Mouse (Mus musculus) thymus, adult 18-20 months (tissue): Measurements from ENCODE around the gene Nfkb2.
A peak's percentile ranks its signal among the peaks of the same experiment; 100 is the strongest.

Source experiments
- DNase-seq, 2 experiments: peaks; one replicate each; pipeline ENCODE4 v3.0.0; 2022; ENCODE audit warnings: mixed read lengths in 2 of 2

The Nfkb2 gene

DNA sequence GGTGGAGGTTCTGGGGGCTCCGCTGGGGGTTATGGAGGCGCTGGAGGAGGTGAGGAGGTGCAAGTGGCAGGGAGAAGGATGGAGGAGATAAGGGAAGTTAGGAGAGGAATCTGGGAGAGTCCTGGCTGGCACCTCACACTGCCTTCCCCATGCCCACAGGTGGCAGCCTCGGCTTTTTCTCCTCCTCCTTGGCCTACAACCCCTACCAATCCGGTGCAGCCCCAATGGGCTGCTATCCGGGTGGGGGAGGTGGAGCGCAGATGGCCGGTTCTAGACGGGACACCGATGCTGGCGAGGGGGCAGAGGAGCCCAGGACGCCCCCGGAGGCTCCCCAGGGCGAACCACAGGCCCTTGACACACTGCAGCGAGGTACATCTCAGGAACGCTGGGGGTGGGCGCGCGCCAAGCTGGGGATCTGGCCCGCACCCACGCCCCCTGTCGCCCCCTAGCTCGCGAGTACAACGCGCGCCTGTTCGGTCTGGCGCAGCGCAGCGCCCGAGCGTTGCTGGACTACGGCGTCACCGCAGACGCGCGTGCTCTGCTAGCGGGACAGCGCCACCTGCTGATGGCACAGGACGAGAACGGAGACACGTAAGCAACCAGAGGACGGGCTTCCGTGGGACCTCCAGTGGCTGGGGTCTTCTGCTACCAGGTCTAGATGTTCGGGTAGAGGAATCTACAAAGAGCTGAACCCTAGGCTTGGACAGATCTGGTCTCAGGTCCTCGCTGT is 4.8 kb downstream of the Nfkb2 start:
- peak; percentile 68 to 69 for DNase-seq

DNA sequence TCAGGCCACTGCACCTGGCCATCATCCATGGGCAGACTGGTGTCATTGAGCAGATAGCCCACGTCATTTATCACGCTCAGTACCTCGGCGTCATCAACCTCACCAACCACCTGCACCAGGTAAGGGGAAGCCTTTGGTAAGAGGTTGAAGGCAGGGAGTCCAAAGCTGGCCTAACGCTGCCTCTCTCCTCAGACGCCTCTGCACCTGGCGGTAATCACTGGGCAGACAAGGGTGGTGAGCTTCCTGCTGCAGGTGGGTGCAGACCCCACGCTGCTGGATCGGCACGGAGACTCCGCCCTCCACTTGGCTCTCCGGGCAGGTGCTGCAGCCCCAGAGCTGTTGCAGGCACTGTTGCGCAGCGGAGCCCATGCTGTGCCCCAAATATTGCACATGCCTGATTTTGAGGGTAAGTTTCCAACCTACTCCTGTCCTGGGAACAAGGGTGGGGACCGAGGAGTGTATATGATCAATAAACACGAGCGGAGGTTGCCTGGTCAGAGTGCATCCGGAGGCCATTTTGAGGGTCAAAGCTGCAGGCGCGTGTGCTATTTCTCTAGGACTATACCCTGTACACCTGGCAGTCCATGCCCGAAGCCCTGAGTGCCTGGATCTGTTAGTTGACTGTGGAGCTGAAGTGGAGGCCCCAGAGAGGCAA is 5.7 kb downstream of the Nfkb2 start:
- DNase-seq = no peak

DNA sequence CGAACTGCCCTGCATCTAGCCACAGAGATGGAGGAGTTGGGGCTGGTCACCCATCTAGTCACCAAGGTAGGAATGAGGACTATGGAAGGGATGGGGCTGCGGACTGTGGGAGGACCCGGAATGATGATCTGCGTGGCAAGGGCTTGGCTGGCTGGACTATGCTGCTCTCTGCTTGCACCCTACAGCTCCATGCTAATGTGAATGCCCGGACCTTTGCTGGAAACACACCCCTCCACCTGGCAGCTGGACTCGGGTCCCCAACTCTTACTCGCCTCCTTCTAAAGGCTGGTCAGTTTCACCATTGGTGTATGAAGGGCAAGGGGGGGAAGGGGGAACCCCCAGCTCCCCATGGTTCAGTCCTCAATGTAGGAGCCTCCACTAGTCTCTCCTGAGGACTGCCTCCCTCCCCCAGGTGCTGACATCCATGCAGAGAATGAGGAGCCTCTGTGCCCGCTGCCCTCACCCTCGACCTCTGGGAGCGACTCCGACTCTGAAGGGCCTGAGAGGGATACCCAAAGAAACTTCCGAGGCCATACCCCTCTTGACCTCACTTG is 6.3 kb downstream of the Nfkb2 start:
- no peak for DNase-seq

DNA sequence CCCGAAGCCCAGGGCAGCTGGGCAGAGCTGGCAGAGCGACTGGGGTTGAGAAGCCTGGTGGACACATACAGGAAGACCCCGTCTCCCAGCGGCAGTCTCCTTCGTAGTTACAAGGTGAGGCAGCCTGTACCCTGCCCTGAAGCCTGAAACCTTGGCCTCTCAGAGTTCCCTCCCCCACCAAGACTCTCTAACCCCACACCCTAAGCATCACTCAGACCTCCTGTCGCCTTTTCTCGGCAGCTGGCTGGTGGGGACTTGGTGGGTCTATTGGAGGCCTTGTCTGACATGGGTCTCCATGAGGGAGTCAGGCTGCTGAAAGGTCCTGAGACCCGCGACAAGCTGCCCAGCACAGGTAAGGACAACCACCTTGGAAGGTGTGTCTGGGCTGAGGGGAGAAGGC is 7.2 kb downstream of the Nfkb2 start:
- DNase-seq = no peak

DNA sequence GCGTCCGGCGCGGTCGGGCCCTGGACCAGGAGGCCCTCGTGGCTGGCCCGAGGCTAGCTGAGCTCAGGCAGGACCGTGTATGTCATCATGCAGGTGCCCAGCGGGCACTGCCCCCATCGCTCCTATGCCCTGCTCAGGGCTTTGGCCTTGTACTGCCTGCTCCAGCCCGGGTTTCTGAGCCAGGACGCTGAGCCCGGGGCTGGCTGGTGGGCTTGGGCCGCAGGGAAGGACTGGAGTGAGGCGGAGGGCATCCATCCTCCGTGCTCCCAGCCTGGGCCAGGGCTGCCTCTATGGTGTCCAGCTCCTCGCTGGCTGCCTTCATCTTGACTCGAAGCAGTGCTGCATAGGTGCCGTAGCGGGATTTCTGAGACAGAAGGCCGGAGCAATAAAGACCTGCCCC is 8.4 kb downstream of the Nfkb2 start:
- DNase-seq = no peak

DNA sequence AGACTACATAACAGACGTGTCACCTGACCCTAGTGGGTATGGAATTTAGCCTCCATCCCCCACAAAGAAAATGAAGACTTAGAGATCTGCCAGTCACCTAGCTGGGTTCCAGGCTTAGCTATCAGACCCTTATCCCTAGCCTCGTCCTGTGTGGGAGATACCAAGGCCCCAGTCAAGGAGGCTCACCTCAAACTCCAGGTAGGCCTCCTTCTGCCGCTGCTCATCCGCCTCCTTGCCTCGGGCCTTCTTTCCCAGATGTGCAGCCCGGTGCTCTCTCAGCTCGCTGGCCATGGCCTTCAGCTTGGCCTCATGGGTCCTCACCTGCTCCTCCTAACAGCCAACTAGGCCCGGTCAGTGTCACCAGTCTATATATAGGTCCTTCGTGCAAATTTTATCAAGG is 9.0 kb downstream of the Nfkb2 start:
- DNase-seq = no peak

DNA sequence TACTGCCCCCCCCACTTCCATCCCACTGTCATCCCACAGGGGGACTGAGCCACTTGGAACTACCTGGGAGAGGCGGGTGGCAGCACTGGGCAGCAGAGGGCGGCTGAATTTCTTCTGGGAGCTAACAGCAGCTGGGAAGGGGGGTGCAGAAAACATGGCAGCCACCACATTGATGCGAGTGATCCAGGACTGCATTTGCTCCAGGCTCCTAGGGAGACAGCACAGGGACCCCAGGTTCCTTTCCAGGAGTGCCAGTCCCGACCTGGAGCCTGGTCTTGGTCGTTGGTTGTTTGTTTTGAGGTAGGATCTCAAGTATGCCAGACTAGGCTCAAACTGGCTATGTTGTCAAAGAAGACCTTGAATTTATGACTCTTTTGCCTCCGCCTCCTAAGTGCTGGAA is 9.5 kb downstream of the Nfkb2 start:
- no peak for DNase-seq

DNA sequence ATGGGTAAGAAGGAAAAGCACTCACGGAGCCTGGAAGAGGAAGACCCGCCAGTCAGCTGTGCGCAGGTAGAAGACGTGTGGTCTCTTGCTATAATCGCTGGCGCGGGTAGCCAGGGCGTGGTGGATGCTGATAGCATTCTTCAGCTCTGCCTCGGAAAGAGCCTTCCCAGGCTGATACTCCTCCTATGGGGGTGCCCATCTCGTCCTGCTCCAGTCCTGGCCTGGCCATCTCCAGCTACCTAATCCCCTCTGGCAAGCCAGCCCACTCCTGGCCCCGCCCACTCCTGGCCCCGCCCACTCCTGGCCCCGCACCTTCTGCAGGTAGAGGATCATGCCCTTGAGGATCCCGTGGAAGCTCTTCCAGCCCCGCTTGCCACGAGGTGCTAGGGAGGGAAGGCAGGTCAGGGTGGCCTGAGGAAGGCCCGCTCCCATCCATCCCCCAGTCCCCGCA is 10.1 kb downstream of the Nfkb2 start:
- DNase-seq = peak in 1 of 2 experiments; percentile 23

DNA sequence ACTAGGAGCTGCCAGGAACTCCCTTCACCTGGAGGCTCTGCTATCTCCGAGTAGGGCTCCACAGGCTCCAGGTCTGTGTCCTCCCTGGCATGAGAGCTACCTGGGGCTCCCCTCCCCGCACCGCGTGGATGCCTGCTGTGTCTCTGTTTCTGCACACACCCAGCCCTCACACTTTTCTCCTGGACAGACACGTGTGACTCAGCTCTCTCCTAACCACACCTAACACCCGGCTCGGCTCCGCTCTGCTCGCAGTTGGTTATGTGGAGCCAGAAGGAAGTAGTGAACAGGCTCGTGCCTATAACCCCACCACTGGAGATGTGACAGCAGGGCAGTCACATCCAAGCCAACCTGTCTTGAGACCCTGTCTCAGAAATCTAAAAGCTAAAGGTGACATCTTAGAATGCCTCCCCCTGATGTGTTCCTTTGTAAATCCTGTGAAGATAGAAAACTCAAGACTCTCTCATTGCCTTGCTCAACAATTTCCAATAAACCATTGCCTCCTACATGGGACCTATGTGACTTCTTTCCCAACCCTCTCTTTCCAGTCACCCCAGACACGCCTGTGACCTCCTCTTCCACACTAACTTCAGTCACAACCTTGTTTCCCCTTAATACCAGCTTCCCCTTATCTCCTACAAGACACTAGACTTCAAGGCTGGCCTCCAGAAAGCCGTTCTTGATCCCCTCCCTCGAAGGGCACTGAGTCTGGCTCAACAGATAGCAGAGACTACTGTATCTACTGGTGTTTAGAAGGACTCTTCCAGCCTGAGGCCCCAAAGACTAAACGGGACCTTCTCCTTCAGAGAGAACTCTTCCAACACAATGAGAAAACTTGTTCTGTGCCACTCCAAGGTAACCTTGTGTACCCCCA is 11.0 kb downstream of the Nfkb2 start:
- DNase-seq = no peak

DNA sequence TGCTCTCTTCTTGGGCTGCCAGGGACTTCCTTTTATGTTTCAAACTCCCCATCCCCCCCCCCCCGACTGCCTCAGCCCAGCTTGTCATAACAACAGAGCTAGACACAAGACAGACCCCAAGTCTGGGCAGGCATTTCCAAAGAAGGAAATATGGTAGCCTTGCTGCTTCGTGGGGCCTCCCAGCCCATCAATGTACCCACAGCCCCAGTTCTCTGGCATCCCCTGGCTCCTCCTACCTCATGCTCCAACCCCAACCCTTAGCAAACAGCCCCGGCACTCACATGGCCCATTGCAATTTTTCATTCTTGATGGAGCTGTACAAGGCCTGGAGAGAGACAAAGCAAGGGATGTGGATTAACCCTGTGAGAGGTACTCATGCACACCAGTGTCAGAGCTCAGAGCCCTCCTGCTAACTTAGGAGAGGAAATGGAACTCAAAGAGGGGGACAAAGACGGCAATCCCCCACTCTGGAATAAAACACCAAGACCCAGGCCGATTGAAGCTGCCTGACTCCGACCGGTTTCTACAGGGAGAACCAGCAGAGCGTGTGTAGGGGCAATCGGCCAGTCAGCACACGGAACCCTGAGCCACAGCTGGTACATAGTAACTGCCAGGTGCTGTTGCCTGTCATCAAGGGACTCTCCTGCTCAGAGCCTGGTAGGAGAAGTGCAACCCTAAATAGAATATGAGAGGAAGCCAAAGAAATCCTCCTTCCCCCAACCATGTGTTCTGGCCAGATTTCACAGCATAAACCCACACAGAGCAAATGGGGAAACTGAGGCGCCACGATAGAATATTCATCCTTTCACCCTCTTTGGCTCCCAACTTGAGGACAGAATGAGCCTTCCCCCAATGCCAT is 11.9 kb downstream of the Nfkb2 start:
- no peak for DNase-seq

DNA sequence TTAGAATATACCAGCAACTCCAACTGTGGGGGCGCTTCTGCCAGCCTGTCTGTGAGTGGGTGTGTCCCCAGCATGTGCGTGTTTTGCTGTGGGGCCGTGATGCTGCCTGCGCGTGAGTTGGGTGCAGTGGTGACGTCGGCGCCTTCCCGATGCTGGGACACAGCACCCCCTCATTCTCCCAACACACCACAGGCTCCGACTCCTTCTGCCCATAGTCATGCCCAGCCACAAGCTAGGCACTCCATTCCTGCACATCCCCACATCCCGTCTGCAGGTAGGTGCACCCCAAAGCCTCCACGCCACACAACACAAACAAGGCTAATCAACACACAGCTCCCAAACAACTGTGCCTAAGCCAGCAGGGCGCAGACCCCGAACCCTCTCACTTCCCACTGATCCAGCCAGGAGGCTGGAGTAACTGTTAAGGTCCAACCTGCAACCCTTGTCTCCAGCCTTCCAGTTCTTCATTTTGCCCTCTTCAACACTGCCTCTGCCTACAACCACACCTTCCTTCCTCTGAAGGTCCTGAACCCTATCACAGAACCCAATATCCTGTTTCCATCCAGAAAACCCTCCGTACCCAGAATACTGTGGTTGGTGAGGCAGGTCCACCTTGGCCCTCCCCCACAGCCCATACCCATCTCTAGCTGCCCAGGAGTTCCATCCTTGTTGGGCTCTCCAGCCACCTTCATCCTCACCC is 12.9 kb downstream of the Nfkb2 start:
- peak in 1 of 2 experiments; percentile 0 for DNase-seq

DNA sequence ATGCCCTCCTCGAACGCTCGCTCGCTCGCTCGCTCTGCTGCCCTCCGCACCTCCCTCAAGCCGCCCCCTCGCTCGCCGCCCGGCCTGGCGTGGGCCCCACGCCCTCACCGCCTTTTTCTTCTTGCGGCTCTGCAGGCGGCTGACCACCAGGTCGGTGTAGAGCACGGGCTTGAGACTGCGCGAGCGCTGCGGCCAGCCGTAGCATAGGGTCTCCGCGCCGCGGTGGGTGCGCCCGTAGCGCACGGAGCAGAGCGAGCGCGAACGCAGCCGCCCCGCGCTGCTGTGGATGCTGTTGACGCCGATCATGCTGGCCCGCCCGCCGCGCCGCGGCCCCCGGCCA is 13.4 kb downstream of the Nfkb2 start:
- DNase-seq = no peak

DNA sequence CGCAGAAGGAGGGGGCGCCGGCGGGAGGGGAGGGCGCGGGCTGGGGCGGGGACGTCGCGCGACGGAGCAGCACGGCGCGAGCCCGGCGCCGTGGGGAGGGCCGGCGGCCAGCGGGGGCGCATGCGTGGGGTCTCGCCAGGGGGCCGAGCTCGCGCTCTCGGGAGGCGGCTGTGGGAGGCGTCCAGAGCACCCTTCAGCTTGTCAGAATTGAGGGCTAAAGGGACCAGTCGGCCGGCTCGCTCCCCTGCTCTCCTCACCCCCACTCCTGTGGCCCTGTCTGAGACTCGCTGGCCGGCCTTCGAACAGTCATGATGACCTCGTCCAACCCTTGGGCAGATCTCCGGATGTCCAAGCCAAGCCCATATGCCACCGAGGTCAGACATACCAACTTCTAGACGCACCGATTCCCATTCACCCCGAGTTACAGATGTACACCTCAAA is 13.9 kb downstream of the Nfkb2 start:
- peak; percentile 1 for DNase-seq

DNA sequence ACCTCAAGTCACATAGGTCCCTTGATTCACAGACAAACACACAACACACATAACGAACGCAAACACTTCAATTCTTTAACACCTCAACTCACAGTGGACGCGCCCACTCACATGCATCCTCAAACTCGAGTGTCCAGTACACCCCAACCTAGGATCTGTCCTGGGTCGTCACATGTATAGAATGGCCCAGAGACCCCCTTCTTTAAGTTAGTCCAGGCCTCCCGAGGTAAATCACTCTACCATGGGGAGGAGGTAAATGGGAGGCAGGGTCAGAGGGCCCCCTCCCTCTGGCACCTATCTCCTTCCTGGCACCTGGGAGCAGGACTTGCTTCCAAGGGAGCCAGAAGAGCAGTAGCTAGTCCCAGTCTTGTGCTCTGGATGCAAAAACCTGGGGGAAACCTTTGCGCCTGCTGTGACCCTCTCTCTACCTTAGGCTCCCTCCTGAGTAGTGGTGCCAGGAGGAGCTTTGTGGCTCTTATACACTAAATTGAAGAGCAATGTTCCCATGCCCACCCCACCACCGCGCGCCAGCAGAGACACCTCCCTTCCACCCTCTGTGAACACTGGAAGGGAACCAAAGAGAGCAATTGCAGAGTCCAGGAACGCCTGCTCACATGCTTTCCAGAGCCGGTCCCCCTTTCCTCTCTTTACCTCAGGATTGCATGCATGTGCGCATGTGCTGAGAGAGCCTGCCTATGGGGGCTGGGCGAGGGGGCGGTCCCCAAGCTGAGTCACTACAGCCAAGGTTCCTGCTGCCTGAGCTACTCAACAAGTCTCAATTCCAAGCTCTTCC is 14.7 kb downstream of the Nfkb2 start:
- peak in 1 of 2 experiments; percentile 13 for DNase-seq

DNA sequence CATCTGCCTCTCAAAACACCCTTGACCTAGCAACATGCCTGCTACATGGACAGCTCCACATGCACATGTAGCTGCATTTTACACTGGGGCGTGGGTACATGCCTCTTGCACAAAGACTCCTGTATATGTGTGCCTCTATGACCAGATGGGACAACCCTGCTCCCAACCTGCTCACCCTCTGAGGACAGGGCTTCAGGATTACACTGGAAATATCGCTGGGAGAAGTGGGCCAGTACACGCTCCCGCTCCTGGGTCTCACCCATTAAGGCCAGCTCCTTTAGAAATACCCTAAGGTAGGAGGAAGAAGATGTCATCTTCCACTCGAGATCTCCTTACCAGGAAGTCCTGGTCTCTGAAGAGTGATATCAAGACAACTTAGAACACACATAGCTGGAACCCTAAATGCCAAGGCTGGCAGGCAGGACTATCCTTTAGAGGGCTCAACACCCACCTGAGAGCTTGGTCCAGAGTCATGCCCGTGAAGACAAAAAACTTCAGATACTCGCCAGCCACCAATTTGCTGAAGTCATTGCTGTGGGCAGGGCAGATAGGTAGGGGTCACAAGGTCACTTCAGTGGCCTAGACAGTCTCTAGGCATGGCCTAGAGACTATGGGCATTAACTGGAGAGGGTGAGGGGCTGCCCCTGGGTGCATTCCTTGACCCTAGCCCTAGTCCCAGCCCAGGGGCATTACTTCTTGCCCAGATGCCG is 16.1 kb downstream of the Nfkb2 start:
- peak in 1 of 2 experiments; percentile 1 for DNase-seq

DNA sequence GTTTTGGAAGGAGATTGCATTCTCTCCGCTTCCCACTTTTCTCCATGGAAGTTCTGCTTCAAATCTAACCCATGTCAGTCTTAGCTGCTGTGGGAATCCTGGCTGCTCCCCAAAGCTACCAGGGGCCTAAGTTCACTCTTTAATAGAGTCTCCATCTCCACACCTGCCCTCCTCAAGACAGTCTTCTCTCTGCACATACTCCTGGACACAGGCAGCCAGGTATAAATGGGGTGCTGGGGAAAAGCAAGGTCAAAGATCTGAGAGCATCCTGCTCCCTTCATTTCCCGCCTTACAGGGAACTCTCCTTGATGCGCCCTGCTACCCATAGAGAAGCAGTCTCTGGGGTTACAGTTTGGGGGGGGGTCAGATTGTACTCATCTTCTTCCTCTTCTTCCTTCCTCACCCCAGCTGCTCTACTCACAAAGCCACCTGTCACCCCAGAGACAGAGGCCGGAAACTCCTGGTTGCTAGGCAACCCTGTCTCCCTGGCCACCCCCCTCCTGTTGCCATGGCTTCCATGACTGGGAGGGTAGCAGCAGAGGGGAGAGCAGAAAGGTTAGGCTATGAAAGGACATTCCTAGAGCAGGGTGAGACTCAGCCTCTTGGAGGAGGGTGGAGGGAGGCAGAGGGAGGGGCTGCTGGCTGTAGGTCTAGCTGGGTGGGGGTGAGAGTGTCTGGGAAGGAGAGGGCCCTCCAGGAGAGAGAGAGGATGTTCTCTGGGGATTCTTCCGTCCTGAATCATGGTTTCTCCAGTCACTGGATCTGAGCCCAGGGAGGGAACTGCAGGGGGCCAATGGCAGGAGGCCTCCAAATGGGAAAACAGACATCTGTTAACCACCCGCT is 17.2 kb downstream of the Nfkb2 start:
- DNase-seq = peak in 1 of 2 experiments; percentile 71

DNA sequence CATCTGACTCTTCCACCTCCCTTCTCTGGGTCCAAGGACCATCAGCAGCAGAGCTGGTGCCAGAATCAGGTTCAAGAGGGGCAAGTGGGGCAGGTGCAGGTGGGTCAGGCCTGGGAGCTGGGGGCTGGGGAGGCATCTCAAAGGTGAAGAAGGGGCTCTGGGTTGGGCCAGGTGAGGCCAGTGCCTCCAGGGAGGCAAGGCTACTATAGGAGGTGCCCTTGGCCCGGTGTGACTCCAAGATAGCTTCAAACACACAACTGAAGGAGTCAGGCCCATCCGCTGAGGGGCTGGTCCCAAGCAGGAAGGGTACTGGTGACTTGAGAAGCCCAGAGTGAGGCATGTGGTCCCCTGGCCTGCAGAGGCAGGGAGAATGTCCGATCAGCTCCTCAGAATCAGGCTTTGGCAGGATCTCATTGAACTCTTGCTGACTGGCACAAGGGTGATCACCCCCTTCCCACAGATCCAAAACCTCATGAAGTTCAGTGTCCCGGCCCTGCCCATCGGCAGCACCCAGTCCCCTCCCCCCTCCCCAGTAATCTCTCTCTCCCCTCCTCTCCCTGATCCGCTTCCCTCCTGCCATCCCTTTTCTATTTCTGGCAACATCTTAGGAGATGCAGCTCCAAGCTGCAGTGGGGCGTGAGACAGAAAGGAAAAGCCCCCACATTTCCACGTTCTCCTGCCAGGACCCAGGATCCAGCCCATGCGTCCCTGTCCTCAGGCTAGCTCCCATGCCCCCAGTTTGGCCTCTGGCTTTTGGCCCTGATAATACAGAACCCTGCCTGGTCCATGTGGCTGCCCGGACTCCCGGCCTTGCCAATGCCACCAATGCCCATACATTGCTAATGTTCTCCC is 18.2 kb downstream of the Nfkb2 start:
- no peak for DNase-seq

DNA sequence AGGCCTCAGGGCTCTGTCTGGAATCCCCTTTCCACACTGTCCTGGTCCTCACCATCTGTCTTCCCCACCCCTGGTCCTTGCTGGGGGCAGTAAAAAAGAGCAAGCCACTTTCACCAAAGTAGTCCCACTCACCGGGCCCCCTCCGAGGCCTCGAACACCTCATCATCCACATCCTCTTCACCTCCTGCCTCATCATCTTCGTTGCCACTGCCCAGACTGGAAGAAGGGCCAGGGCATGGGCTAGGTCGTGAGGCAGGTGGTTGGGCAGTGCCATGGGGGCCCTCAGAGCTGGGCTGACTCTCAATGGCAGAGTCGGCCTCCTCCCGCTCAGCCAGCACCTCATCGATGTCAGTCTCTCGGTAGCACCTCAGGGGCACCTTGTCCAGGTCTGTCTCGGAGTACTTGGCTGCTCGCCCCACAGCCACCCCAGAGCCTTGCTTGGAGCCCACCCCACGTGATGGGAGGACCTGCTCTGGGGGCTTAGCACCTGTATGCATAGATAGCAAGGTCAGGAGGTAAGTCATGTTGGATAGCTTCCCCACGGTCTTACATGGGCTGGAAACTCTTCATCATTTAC is 19.0 kb downstream of the Nfkb2 start:
- DNase-seq = no peak
